Mouse (Mus musculus): ENCODE measurements around the gene Slc13a2. TPM values are rescaled to one million over a fixed set of nuclear protein-coding genes. Genes with fewer than 3 reads are reported as not detected.

The Slc13a2 gene
- polyA plus RNA-seq, 1 experiment from 2014 or later, result 0.08 TPM

DNA sequence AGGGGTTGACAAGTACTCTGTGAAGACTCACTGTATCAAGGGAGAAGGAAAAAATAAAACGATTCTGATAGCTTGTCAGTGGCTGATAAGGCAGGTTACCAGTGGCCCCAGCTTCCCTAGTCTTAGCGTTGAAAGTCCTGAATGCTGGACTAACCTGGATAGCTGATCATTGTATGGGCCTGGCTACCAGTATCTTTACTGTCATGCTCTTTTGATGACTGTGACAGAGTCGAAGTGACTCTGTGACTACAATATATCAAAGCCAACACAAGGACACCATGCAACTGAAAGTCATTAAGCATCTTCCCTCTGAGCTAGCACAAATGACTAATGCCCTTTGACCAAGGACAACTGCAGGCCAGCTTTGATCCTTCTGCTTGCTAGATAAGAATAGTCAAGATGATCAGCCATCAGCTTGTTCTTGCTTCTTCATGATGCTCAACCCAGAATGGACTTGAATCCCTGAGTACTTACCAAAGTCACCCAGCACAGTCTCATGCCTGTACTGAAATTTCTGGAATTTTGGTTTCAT lies 16.4 kb upstream of the Slc13a2 start:
- Histone ChIP-seq H3K4me2 (ENCODE audit: low read depth, low read length) (no peak overlapping the region), H3K27ac (ENCODE audit: low read depth) (no peak overlapping the region), H3K27me3 (ENCODE audit: insufficient read depth, low read length) (no peaks in the 10 kb centered on the region), H3K9me3 (ENCODE audit: low read length) (no peaks in the 10 kb centered on the region), H3K4me1 (ENCODE audit: insufficient read depth) (peaks cover 4% of the 10 kb centered on the region; the same call in 1 of the 2 replicates), H3K4me3 (ENCODE audit: low read depth, low read length) (no peak overlapping the region), H3K9ac (replicated peaks) (no peak overlapping the region), H3K36me3 (replicated peaks; ENCODE audit: insufficient read depth, low read length) (no peaks in the 10 kb centered on the region)
- WGBS (ENCODE audit: insufficient replicate concordance), result 59% methylated on average over 3 of the region's 3 CpGs
- TF ChIP-seq EP300 (IDR thresholded peaks at IDR 0.05; ENCODE audit: low read depth), result no peak
- no peak for TF ChIP-seq CTCF (IDR thresholded peaks at IDR 0.05; ENCODE audit: low read depth)
- DNase-seq (no peak), ATAC-seq (no peak)

DNA sequence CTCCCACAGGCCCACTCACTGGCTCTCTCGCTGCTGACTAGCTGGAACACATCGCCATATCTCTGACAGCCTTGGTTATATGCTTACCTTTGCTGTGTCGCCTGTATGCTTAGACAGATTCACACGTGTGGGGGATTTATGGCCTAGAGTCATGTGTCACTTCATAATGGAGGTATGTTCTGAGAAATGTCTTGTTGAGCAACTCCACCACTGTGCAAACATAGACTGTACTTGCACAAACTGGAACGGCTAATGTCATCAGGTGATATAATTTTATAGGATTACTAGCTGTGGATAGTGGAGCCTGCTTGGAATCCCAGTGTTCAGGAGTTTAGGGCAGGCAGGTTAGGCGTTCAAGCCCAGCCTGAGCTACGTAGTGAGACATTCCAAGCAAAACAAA lies 15.2 kb upstream of the Slc13a2 start:
- H3K4me2 ChIP-seq (ENCODE audit: low read depth, low read length), result no peak overlapping the region
- DNase-seq (no peak), ATAC-seq (no peak)
- H3K27me3 ChIP-seq (ENCODE audit: insufficient read depth, low read length), result no peaks in the 10 kb centered on the region
- peaks cover 4% of the 10 kb centered on the region; the same call in 1 of the 2 replicates for H3K4me1 ChIP-seq (ENCODE audit: insufficient read depth)
- no peak overlapping the region for H3K9ac ChIP-seq (replicated peaks)
- H3K36me3 ChIP-seq (replicated peaks; ENCODE audit: insufficient read depth, low read length), result no peaks in the 10 kb centered on the region
- no peaks in the 10 kb centered on the region for H3K9me3 ChIP-seq (ENCODE audit: low read length)
- H3K27ac ChIP-seq (ENCODE audit: low read depth), result no peak overlapping the region
- 70% methylated on average over 7 of the region's 7 CpGs for WGBS (ENCODE audit: insufficient replicate concordance)
- TF ChIP-seq CTCF (IDR thresholded peaks at IDR 0.05; ENCODE audit: low read depth), result no peak
- TF ChIP-seq EP300 (IDR thresholded peaks at IDR 0.05; ENCODE audit: low read depth), result no peak
- no peak overlapping the region for H3K4me3 ChIP-seq (ENCODE audit: low read depth, low read length)

GRCm38 (mm10) chr11:78435776-78436349 lies 13.8 kb upstream of the Slc13a2 start:
- TF ChIP-seq CTCF (IDR thresholded peaks at IDR 0.05; ENCODE audit: low read depth) (peak; percentile 73), EP300 (IDR thresholded peaks at IDR 0.05; ENCODE audit: low read depth) (no peak)
- no peak overlapping the region for H3K4me2 ChIP-seq (ENCODE audit: low read depth, low read length)
- no peaks in the 10 kb centered on the region for H3K36me3 ChIP-seq (replicated peaks; ENCODE audit: insufficient read depth, low read length)
- no peaks in the 10 kb centered on the region for H3K27me3 ChIP-seq (ENCODE audit: insufficient read depth, low read length)
- no peak overlapping the region for H3K9ac ChIP-seq (replicated peaks)
- ATAC-seq, result no peak
- H3K27ac ChIP-seq (ENCODE audit: low read depth), result no peak overlapping the region
- 12% methylated on average over 19 of the region's 19 CpGs for WGBS (ENCODE audit: insufficient replicate concordance)
- H3K4me3 ChIP-seq (ENCODE audit: low read depth, low read length), result no peak overlapping the region
- peak; percentile 69 for DNase-seq
- H3K9me3 ChIP-seq (ENCODE audit: low read length), result no peaks in the 10 kb centered on the region
- peaks cover 4% of the 10 kb centered on the region; the same call in 1 of the 2 replicates for H3K4me1 ChIP-seq (ENCODE audit: insufficient read depth)

DNA sequence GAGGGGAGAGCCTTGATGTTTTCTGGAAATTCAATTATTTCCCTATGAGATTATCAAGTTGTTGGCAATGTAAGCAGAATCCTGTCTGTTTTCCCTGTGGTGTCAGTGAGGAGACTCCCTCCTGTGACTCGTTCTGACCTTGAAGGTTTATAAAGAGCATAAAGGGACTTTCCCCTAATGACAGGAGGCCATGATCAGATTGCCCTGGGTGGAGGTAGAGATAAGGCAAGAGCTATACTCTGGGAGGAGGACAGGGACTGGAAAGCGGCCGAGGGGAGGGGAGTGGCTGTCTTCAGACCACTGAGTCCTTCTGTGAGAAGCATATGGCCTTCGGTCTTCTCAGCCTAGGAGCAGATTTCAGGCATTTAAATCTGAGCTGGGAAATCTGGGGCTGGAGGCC lies 12.0 kb upstream of the Slc13a2 start:
- Histone ChIP-seq H3K4me1 (ENCODE audit: insufficient read depth) (peaks cover 4% of the 10 kb centered on the region; the same call in 1 of the 2 replicates), H3K4me3 (ENCODE audit: low read depth, low read length) (no peak overlapping the region), H3K27me3 (ENCODE audit: insufficient read depth, low read length) (no peaks in the 10 kb centered on the region), H3K4me2 (ENCODE audit: low read depth, low read length) (no peak overlapping the region), H3K9me3 (ENCODE audit: low read length) (no peaks in the 10 kb centered on the region), H3K27ac (ENCODE audit: low read depth) (no peak overlapping the region), H3K36me3 (replicated peaks; ENCODE audit: insufficient read depth, low read length) (no peaks in the 10 kb centered on the region), H3K9ac (replicated peaks) (no peak overlapping the region)
- ATAC-seq, result no peak
- TF ChIP-seq EP300 (IDR thresholded peaks at IDR 0.05; ENCODE audit: low read depth), result no peak
- no peak for TF ChIP-seq CTCF (IDR thresholded peaks at IDR 0.05; ENCODE audit: low read depth)
- DNase-seq, result no peak
- WGBS (ENCODE audit: insufficient replicate concordance), result 42% methylated on average over 4 of the region's 4 CpGs

GRCm38 (mm10) chr11:78431176-78431575 lies 9.2 kb upstream of the Slc13a2 start:
- Histone ChIP-seq H3K4me2 (ENCODE audit: low read depth, low read length) (no peak overlapping the region), H3K9ac (replicated peaks) (no peak overlapping the region), H3K27me3 (ENCODE audit: insufficient read depth, low read length) (no peaks in the 10 kb centered on the region; the same call in 1 of the 2 replicates), H3K9me3 (ENCODE audit: low read length) (no peaks in the 10 kb centered on the region), H3K36me3 (replicated peaks; ENCODE audit: insufficient read depth, low read length) (no peaks in the 10 kb centered on the region), H3K4me1 (ENCODE audit: insufficient read depth) (peaks cover 4% of the 10 kb centered on the region), H3K27ac (ENCODE audit: low read depth) (no peak overlapping the region), H3K4me3 (ENCODE audit: low read depth, low read length) (no peak overlapping the region)
- DNase-seq, result no peak
- no peak for TF ChIP-seq EP300 (IDR thresholded peaks at IDR 0.05; ENCODE audit: low read depth)
- TF ChIP-seq CTCF (IDR thresholded peaks at IDR 0.05; ENCODE audit: low read depth), result no peak
- 81% methylated on average over 10 of the region's 10 CpGs for WGBS (ENCODE audit: insufficient replicate concordance)
- ATAC-seq, result no peak

DNA sequence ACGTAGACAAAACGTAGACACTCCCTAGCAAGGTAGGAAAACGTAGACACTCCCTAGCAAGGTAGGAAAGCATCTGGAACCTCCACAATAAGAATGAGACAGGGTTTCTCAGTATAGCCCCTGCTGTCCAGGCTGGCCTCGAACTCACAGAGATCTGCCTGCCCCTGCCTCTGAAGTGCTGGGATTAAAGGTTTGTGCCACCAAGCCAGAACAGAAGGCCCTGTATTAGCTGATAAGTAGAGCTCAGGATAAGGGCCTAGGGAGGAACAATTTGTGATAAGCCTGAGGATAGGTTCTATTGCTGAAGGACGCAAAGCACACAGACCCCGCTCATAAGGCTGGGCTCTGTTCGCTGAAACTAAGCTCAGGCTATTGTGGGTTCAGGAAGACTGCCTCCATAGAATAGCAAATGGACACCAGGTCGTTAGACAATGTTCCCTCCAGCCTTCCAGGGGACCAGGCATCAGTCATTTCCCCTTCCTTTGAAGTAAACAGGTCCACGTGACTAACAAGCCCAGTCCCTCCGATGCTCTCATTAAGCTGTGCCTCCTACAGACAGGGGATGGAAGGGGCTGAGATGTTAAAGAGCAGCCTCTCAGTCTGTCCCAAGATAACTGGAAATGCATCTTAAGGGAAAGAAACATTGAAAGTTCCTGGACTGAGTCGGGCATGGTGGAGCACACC lies 8.3 kb upstream of the Slc13a2 start:
- Histone ChIP-seq H3K4me1 (ENCODE audit: insufficient read depth) (no peaks in the 10 kb centered on the region; the same call in 1 of the 2 replicates), H3K36me3 (replicated peaks; ENCODE audit: insufficient read depth, low read length) (no peaks in the 10 kb centered on the region), H3K27me3 (ENCODE audit: insufficient read depth, low read length) (no peaks in the 10 kb centered on the region; the same call in 1 of the 2 replicates), H3K4me3 (ENCODE audit: low read depth, low read length) (no peak overlapping the region), H3K4me2 (ENCODE audit: low read depth, low read length) (no peak overlapping the region), H3K27ac (ENCODE audit: low read depth) (no peak overlapping the region), H3K9me3 (ENCODE audit: low read length) (no peaks in the 10 kb centered on the region), H3K9ac (replicated peaks) (no peak overlapping the region)
- ATAC-seq (no peak), DNase-seq (no peak)
- no peak for TF ChIP-seq CTCF (IDR thresholded peaks at IDR 0.05; ENCODE audit: low read depth)
- no peak for TF ChIP-seq EP300 (IDR thresholded peaks at IDR 0.05; ENCODE audit: low read depth)
- 50% methylated on average over 11 of the region's 11 CpGs for WGBS (ENCODE audit: insufficient replicate concordance)

Measured in liver, postnatal 0 days (tissue).